Mouse (Mus musculus) gastrocnemius, postnatal 25 days (tissue): ENCODE measurements at regions not wholly inside any gene's neighbourhood (a gene's known extent, or its start where the extent isn't known, plus 50 kb on each side); places are given as distances from the start of the nearest gene placed in this dataset.
A peak's percentile ranks its signal among the peaks of the same experiment; 100 is the strongest.

Source experiments
- DNase-seq: peaks from one replicate; pipeline ENCODE4 v3.0.0; 2022

- DNase-seq, result no peak
Measured at GRCm38 (mm10) chr5:41206462-41206861, 501.5 kb downstream of the Rab28 start.

GRCm38 (mm10) chr5:41204417-41204816 lies 503.5 kb downstream of the Rab28 start:
- peak; percentile 10 for DNase-seq

GRCm38 (mm10) chr5:41187193-41187592 lies 520.8 kb downstream of the Rab28 start:
- no peak for DNase-seq

- no peak for DNase-seq
Measured at GRCm38 (mm10) chr5:41177220-41177619, 530.7 kb downstream of the Rab28 start.

- DNase-seq, result no peak
Measured at GRCm38 (mm10) chr5:41165870-41166626, 541.9 kb downstream of the Rab28 start.

- DNase-seq, result no peak
Measured at GRCm38 (mm10) chr5:41125050-41125449, 582.9 kb downstream of the Rab28 start.

- DNase-seq, result no peak
Measured at GRCm38 (mm10) chr5:41117658-41118057, 590.3 kb downstream of the Rab28 start.

- DNase-seq, result no peak
Measured at GRCm38 (mm10) chr5:41087773-41088172, 620.2 kb downstream of the Rab28 start.

- no peak for DNase-seq
Measured at GRCm38 (mm10) chr5:41076412-41076811, 631.5 kb downstream of the Rab28 start.

GRCm38 (mm10) chr5:41061646-41062045 lies 646.3 kb downstream of the Rab28 start:
- no peak for DNase-seq

GRCm38 (mm10) chr5:41061222-41061621 lies 646.7 kb downstream of the Rab28 start:
- no peak for DNase-seq

GRCm38 (mm10) chr5:41058015-41058414 lies 649.9 kb downstream of the Rab28 start:
- no peak for DNase-seq

- no peak for DNase-seq
Measured at GRCm38 (mm10) chr5:41051948-41052347, 656.0 kb downstream of the Rab28 start.

- no peak for DNase-seq
Measured at GRCm38 (mm10) chr5:41048515-41048914, 659.4 kb downstream of the Rab28 start.

- DNase-seq, result no peak
Measured at GRCm38 (mm10) chr5:41045221-41045620, 662.7 kb downstream of the Rab28 start.

GRCm38 (mm10) chr5:41044465-41044864 lies 663.5 kb downstream of the Rab28 start:
- no peak for DNase-seq

- DNase-seq, result no peak
Measured at GRCm38 (mm10) chr5:41038790-41039189, 669.2 kb downstream of the Rab28 start.

- DNase-seq, result no peak
Measured at GRCm38 (mm10) chr5:41006692-41007091, 701.3 kb downstream of the Rab28 start.

GRCm38 (mm10) chr5:40986562-40986961 lies 721.4 kb downstream of the Rab28 start:
- no peak for DNase-seq

- DNase-seq, result no peak
Measured at GRCm38 (mm10) chr5:40974892-40975291, 733.1 kb downstream of the Rab28 start.

GRCm38 (mm10) chr5:40952901-40953595 lies 754.9 kb downstream of the Rab28 start:
- no peak for DNase-seq

- DNase-seq, result no peak
Measured at GRCm38 (mm10) chr5:40929127-40929526, 778.8 kb downstream of the Rab28 start.

GRCm38 (mm10) chr5:40920920-40921319 lies 787.0 kb downstream of the Rab28 start:
- no peak for DNase-seq

GRCm38 (mm10) chr5:40908803-40909202 lies 799.2 kb downstream of the Rab28 start:
- no peak for DNase-seq
